Mouse (Mus musculus) lung, postnatal 36 days (tissue): ENCODE measurements around the gene Nod1.
"Not testable (repeated sequence)": the region's sequence is repeated elsewhere in the genome, so short reads cannot be mapped to it uniquely, and the experiment has no call there.

Experiments used
- DNase-seq: peaks from one replicate; pipeline ENCODE4 v3.0.0; 2022; ENCODE audit warnings: mixed read lengths

Gene Nod1

DNA sequence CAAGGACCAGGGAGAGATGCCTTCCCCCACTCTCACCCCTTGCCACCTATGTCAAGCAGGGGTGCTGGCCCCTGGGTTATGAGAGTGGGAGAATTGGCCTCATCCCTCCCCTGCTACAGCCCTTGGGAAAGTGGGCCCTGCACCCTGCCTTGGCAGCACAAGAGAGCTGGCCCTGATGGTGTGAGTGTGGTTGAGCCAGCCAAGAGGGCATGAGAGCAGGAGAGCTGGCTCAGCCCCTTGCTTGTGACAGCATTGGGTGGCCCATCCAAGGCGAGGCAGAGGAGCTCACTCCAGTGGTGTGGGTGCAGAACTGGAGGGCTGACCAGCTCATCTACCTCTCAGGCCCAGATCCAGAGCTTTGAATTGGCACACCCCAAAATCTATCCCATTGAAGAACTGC lies 3.2 kb upstream of the Nod1 start:
- no peak for DNase-seq

DNA sequence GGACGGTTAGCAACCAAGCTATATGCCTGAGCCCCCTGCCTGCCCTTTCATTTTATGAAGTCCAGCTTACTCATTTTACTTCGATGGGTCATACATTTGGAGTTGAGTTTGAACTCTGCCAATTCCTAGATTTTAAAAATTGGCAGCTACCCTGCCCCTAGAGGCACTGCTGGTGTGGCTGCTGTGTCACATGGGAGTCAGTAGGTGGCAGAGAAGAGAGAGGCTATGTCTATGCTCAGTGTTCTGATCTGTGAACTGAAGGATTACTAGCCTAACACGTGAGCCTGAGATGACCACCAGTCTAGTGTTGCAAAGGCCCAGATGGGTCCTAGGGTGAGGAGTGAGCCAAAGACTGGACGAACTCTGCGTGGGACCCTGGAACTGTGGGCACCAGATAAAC lies 2.1 kb upstream of the Nod1 start:
- DNase-seq = peak; percentile 46

DNA sequence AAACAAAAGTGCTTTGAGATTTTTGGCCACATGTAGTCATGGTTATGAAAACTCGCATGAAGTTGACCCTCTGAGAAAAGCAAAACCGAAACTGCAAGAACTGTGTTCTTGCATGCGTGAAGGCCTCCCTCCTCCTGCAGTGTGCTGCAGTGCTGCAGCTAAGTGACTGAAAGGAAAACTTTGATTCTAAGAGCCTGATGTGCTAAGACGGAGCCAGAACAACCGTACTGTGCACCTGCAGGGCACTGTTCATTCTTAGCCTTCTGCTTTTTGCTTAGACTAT lies 458 bp upstream of the Nod1 start:
- DNase-seq = peak; percentile 73

DNA sequence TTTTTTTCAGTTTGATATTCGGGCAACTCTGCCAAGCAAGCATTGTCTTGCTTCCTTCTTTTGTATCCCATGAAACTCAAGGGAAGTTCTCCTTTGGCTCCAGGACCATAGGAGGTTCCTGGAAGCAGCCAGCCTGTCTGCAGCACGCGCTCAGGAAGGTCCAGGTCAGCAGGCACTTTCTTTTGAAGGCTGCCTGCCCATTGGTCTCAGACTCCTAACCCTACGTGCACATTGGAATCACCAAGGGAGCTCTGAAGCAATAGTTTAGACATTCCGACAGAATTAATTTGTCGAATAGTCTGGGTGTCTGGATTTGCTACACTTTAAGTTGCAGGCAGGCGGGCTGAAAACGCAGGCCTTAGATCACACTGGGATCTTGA lies 691 bp downstream of the Nod1 start:
- DNase-seq = peak; percentile 68

DNA sequence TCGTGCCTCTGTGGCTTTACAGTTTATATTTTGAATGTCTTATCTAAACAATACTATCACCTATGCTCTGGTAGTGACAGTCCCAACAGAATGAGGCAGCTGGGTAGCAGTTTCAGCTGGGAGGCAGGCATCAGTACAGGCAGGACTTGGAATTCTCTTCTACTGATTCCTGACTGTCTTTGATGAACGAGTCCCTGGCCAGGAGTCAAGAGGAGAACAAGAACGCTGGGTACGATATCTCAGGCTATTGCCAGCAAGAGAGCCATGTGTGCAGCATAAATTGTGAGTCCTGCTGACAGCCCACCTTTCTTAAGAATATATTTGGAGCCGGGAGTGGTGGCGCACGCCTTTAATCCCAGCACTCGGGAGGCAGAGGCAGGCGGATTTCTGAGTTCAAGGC lies 1.9 kb downstream of the Nod1 start:
- peak; percentile 52 for DNase-seq

DNA sequence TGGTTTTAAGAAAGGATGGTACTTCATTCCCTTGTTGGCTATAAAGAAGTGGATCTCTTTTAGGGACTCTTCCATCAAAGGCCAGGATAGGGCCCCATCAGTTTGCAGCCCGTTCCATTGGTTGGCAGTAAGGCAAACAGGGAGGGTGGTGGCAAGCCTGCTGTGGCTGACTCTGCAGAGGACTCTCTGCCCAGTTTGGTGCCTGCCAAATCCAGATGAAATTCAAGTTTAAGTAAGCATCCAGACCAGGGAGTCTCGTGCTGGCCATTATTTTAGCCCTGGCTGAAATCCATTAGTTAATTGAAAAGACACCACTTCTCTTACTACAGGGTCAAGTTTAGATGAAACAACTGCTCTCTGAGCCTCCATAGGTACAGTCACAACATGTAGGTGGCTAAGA lies 2.6 kb downstream of the Nod1 start:
- DNase-seq = no peak

DNA sequence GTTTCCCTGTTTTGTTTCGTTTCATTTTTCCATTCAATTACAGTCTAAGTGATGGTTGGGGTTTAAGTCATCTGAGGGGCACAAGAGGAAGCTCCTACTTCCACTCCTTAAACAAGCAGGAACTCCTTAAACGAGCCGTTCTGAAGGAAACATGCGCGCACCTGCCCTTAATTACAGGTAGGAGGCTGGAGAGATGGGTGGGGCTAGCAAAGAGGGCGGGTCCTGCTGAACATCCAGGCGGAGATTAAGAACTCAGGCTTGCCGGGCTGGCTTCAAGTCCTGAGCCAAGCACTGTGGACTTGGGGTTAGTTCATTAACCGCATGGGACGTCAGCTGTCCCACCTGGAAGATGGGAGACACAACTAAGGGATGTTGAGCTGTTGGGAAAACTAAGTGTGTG lies 4.8 kb downstream of the Nod1 start:
- peak; percentile 63 for DNase-seq

DNA sequence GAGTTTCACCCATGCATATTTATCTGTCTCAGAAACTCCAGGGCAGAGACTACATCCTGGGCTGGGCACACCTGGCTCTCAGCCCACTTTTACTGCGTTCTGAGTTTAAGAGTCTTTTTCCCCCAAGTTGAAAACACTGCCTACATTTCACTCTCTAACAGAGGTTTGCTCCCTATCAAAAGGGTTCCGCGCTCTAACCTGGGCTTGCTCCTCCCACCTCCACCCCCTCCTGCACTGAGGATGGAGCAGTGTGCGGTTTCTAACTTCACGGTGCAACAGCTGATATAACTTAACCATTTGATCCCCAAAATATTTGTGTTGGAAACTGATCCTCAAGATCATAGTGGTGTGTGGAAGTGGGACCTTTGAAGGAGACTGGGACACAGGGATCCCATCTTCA lies 7.2 kb downstream of the Nod1 start:
- no peak for DNase-seq

DNA sequence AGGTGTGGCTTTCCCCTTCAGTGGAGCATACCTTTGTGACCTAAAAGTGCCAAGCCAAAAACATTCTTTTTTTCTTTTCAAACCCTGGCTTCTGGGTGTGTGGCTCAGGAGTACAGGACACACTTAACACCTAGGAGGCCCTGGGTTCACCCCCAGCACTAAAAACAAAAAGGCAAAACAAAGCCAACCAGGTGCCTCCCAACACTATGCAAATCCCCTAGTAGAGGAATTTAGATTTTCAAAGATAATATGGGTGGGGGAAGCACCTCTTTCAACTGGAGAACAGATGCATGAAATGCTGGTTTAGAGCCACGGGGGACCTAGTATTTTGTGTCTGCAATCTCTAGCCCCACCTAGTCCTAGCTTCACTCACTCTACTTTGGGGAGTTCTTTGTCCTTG lies 7.7 kb downstream of the Nod1 start:
- no peak for DNase-seq

DNA sequence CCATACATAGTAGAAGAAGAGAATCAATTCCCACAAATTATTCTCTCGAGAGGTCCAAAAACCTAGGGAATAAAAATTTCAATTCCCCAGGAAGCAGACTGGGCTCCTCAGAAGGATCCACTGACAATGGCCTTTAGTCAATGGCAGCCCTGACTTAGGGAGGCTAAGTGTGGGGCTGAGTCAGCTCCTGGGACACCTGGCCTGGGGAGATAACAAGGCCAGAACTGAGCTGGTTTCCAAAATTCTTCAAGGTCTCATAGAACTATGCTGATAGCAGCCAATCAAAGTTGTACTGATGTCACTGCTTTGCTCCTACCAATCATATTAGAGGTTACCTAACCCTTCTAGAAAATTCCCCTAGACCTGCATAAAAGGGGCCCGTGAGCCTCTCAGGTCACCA lies 8.8 kb downstream of the Nod1 start:
- DNase-seq = no peak

DNA sequence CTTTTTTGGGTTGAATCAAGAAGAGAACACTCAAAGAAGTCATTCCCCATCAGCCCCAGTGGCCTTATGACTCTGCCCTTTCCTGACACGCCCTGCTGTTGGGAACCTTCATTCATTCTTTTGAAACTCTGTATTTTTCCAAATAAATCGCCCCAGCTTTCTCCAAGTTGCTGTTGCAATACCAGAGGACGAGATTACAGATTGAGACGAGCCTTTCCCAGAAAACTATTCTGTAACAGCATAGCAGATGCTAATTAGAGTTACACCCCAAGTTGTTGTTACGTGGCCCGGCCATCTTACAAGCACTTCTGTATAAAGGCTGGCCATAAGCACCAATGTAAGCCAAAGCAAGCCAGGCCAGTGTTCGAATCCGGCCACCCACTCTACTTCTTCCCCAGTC lies 14.8 kb downstream of the Nod1 start:
- DNase-seq = peak; percentile 63

DNA sequence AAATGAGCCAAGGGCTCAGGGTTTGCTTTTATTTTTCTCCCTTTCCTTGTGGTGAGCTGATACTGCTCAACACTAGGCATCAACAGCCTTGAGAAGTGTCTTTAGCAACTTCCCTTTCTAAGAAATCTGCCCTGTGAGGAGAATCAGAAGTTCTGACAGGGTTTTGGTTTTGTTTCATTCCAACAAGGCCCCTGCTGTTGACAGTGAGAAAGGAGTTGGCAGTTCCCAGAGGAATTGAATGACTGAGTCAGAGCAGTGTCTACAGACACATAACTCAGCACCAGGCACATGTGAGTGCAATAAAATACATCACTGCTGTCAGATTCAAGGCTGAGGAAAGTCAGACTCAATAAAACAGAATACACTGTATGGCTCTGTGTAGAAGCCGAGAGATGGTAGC lies 16.0 kb downstream of the Nod1 start:
- peak; percentile 60 for DNase-seq

DNA sequence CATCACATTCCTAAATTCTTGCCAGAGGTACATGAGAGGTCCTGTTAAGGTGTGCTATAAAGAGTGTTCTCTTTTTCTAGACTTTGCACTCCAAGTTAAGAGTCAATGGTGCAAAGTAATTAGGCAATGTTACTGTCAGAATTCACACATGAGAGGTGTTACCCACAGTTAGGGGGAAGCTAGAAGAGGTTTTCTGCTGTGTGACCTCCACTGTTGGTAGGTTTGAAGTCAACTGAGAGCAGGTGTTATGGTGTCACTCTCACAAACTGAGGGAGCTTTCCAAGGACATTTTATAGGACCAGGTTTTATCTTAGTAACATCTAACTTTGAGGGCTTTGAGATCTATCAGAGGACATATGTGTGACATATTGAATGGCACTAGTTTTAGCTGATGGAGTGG lies 16.5 kb downstream of the Nod1 start:
- DNase-seq = no peak

DNA sequence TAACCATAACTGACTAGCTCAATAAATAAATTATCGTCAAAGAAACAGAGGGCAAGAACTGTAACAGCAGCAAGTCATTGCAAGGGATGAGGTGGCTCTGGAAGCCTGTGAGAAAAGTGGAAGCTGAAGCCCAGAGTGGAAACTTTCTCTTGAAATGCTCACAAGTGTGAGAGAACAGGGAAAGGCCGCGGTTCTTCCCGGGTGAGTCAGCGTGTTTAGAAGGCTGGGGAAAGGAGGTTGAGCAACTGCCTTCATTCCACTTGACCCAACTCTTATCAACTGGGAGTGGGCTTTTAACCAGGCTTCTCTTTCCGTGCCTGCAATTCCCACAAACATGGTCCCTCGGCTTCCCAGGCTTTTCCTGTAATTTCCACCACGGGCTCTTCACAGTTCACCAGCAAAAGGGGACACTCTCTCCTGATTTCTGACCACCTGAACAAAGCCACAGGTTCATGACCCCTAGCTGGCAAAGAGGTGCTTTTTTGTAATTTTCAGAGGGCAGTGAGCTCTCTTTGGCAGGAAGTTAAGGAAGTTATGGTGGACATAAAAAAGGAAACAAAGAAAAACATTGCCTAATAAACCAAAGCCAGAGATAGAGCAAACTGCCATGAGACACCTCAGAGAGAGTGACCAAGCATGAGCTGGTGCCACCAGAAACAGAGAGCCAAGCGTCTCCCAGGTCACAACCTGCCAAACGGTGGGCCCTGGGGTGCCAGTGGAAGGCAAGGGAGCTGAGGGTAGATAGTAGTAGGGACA lies 17.6 kb downstream of the Nod1 start:
- DNase-seq = peak; percentile 90

DNA sequence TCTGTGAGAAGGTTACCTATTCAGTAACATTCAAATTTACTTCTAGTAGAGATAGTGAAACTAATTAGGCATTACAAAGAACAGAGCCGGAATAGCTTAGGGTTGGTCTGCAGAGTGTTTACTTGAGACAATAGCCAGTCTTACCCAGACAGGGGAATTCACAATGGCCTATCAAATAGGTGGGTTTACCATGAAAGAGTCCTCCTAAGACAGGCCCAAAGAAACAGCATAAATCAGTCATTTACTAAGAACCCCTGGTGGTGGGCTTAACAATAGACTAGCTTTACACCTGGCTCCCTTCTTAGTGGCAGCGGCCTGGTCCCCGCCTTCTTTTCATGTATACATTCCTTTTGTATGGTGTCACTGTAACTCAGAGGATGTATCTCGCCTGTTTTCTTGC lies 19.0 kb downstream of the Nod1 start:
- not testable (repeated sequence) for DNase-seq

DNA sequence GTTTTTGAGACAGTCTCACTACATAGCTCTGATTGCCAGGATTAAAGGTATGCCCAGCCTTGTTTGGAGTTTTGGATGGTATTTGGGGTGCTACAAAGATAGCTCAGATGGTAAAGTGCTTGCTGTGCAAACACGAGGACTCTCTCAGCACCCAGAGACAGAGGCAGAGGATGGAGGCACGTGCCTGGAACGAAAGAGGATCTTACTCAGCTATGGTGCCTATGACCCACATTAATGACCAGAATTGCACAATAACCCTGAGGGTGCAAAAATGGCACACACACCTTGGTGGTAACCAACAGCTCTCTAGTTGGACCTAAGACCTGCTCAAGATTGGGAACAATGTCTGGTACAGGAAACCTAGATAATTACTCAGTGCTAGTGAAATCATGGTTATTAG lies 19.9 kb downstream of the Nod1 start:
- no peak for DNase-seq

DNA sequence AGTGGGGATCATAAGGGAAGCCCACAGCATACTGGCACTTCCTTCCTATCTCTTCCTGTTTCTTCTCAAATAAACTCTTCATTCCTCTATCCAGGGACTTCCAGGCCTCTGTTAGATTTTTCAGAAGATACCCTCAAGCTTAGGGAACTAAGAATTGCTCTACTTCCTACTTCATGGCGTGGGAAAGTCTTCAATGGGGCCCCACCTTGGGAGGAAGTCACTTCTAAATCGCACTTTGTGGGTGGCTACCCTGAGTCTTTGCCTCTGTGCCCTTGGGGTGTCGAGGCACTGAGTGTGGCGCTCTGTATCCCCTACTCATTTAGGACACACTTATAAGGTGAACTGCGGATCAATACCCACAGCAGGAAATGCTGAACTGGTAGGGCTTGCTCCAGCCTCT lies 23.7 kb downstream of the Nod1 start:
- no peak for DNase-seq

DNA sequence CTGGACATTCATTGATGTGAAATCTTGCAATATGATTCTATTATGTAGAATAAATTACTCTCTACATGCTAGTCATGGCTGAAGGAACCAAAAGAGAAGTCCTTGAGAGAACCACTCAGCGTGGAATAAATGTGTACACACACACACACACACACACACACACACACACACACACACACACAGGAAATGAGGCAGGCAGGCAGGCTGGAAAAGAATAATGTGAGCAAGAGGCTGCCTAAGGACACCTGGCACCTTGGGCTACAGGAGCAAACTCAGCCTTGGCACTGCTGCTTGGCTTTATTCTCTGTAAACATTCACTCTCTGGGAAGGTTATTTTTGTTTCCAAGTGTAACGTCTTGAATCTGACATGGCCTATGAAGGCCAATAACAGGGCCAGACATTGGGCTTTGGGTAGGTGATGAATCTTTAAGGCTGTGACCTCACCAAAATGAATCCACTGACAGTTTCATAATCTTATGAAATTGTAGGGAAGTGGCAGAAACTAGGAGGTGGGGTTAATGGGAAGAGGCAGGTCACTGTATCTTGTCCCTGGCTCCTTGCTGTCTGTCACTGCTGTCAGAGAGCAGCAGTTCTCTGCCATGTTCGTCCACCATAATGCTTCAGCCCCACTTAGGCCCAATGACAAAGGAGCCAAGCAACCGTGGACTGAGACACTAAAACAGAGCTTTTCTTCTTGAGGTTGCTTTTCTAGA lies 26.0 kb downstream of the Nod1 start:
- DNase-seq = peak; percentile 54

DNA sequence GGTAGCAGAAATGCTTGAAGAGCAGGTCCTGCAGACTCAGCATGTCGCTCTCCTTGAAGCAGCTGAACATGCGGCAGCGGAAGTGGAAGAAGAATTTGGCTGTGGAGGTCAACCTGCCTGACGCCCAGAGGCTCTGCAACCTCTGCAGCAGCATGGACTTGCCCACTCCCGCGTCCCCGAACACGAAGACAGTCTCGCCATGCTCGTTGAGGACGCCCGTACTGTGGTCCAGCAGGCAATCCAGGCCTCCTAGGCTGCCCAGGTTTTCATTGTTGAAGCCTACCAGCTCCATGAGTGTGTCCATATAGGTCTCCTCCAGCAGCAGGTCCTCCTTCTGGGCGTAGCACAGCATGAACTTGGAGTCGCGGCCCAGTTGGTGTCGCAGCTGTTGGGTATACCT lies 27.9 kb downstream of the Nod1 start:
- no peak for DNase-seq

DNA sequence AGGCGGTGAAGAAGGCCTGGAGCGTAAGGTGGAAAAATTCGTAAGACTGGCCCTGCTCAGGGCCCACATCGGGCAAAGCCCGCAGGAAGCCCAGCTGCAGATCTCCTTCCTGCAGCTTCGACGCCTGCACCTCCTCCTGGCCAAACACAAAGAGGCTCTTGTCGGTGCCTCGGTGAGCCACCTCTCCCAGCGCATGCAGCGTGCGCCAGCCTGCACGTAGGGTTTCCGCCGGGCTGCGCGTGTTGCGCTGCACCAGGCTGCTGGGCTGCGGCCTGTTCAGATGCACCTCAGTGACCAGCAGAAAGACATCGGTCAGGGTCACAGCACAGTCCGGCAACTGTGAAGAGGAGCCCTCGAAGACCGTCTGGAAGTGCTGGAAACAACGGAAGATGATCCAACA lies 28.7 kb downstream of the Nod1 start:
- DNase-seq = no peak

DNA sequence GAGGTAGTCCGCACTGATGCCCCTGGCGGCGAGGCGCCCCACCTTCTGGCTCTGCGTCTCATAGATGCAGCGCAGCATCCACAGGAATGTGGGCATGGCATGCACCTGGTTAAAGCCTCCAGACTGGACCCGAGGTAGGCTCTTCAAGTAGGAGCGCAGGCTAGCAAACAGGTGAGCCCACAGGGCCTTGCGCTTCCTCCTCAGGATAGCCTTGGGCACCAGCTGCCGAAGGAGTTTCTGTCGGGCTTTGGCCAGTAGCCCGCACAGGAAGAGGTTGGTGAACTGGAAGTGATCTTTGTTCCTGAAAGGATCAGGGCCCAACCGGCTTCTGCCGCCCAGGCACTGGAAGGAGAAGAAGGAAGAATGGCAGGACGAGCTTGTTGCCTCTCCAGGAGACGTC lies 29.1 kb downstream of the Nod1 start:
- DNase-seq = no peak

DNA sequence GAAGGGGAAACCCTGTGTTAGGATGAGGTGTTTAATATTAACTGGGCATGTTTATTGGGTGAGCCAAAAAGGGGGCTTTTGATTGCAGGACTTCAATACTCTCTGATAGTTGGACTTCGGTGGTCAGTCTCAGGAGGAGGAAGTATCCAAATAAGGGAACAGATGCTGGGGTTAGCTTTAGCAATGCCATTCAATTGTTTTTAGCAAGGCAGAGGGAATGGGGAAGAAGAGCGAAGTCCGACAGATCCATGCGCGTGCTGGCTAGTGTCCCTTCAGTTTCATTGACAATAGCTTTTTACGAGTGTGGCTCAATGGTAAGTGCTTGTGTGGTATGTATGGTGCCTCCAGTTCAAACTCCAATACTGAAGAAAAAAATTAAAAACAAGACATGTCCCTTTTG lies 31.3 kb downstream of the Nod1 start:
- no peak for DNase-seq

DNA sequence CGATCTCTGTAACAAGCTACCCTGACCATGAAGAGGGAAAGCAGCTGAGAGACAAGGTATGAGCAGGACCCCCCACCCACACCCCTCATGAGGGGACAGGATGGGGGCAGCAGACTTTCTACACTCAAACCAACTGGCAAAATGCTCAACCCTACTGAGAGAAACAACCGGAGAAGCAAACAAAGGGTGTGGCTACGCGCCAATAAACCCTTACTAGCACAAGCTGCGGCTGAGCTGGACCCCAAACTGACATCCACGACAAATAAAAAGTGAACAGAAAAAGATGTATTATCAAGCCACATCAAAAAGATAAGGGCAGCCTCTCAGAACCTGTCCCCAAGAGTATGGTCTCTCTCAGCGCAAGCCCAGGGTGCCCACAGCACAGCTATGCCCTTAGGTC lies 32.3 kb downstream of the Nod1 start:
- peak; percentile 55 for DNase-seq

DNA sequence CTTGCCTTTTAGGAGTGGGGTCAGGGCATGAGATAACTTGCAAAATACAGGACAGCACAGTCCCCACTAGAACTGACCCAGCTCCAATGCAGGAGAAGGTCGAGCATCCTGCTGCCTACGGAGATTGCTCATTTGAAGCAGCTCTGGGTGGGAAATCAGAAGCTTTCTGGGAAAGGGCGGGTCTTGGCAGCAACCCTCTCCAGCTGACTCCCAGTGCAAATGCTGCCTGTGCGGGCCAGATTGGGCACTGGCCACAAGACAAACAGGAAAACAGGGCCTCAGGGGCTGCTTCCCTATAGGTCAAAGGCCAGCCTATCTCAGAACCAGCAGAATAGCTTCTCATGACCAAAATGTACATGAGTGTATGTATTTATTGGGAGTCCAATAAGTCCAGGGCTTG lies 32.8 kb downstream of the Nod1 start:
- DNase-seq = peak; percentile 86

DNA sequence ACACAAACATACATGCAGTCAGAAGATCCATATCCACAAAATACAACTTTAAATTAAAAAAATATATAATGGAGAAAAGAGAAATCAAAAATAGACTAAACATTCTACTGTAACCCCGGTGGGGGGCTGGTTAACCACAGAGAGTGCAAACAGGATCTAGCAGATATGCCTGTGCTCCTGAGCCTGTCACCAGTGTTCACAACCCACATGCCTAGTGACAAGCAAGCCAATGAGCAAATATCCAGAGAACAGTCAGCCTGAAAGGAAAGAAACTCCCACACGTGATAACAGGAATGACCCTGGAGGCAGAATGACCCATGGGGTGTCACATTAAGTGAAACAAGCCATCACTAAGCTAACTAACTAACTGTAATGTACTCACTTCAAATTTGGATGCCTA lies 35.9 kb downstream of the Nod1 start:
- DNase-seq = no peak
